Mouse (Mus musculus) layer of hippocampus, adult 8-10 months (tissue): ENCODE data around the gene 6430548M08Rik. TPM values are rescaled to one million over a fixed set of nuclear protein-coding genes. Genes with fewer than 3 reads are reported as not detected.

Source experiments
- total RNA-seq, 4 experiments: library from RNA; stranded (reverse); gene quantifications; 2 replicates each; pipeline ENCODE4 v1.2.4; 2022

Gene 6430548M08Rik
- total RNA-seq, 4 experiments from 2014 or later, result 152 to 193 (median 182) TPM

Other genes with a start within 250 kb of the 6430548M08Rik start
- gene Usp10, start 203.8 kb upstream of the 6430548M08Rik start, total RNA-seq, result 10 to 100 TPM; 82.7 to 98.6 (median 89.4) TPM
- gene Gm20388, start 203.3 kb upstream of the 6430548M08Rik start, total RNA-seq, result 10 to 100 TPM in 1 of 4 experiments, 1 to 10 TPM in 2, under 1 TPM in 1; 0.17 to 15.1 (median 6.6) TPM
- 1 to 10 TPM; 2.2 to 5.2 (median 2.9) TPM for gene Crispld2, start 121.7 kb upstream of the 6430548M08Rik start, total RNA-seq
- gene Zdhhc7, start 12.7 kb upstream of the 6430548M08Rik start, total RNA-seq, result 10 to 100 TPM; 28.4 to 37.8 (median 32.3) TPM
- gene Fam92b, start 63.3 kb downstream of the 6430548M08Rik start, total RNA-seq, result 1 to 10 TPM in 1 of 4 experiments, under 1 TPM in 2, not detected in 1; 0.41 to 1.1 (median 0.43) TPM
- gene Gse1, start 114.3 kb downstream of the 6430548M08Rik start, total RNA-seq, result 100 to 1,000 TPM; 114 to 136 (median 127) TPM